Mouse (Mus musculus) kidney, embryonic 16.5 days (tissue): ENCODE results near the gene Fgfr2. TPM values are rescaled to one million over a fixed set of nuclear protein-coding genes. Genes with fewer than 3 reads are reported as not detected.

Experiments used
- ATAC-seq: fragments of 200-750 bp; cut with Nextera tagmentation; 2 replicates; pipeline ENCODE4 v1.8.0; 2017; ENCODE audit warnings: moderate TSS enrichment; ENCODE audit not compliant: low FRiP score, low TSS enrichment
- H3K27ac ChIP-seq: fragments of 300-500 bp; sonication (generic); 2 replicates; pipeline ENCODE4 v1.5.1; 2014; ENCODE audit warnings: low read length
- H3K27me3 ChIP-seq: fragments of 300-500 bp; sonication (generic); 2 replicates; pipeline ENCODE4 v1.6.1; 2014; ENCODE audit warnings: low read length, control low read depth, mixed read lengths; ENCODE audit not compliant: insufficient read depth
- H3K36me3 ChIP-seq: fragments of 300-500 bp; sonication (generic); 2 replicates; pipeline ENCODE4 v1.6.1; 2014; ENCODE audit warnings: low read length, control low read depth, mixed read lengths; ENCODE audit not compliant: insufficient read depth
- H3K4me1 ChIP-seq: fragments of 300-500 bp; sonication (generic); 2 replicates; pipeline ENCODE4 v1.6.1; 2014; ENCODE audit warnings: low read length, control low read depth, mixed read lengths; ENCODE audit not compliant: insufficient read depth
- H3K4me2 ChIP-seq: fragments of 300-500 bp; sonication (generic); replicated peaks from 2 replicates; pipeline ENCODE4 v1.6.1; 2014; ENCODE audit warnings: low read depth, low read length
- H3K4me3 ChIP-seq: fragments of 300-500 bp; sonication (generic); 2 replicates; pipeline ENCODE4 v1.5.1; 2014; ENCODE audit warnings: mild to moderate bottlenecking, low read length
- H3K9ac ChIP-seq: fragments of 300-500 bp; sonication (generic); replicated peaks from 2 replicates; pipeline ENCODE4 v1.6.1; 2014; ENCODE audit warnings: low read length
- H3K9me3 ChIP-seq: fragments of 300-500 bp; sonication (generic); 2 replicates; pipeline ENCODE4 v1.6.1; 2016; ENCODE audit warnings: low read length, control low read depth
- WGBS: fragments of 180-500 bp; shearing (Covaris S2); extraction: QIAGEN DNeasy Blood & Tissue Kit; methylation state at CpG from one replicate; pipeline ENCODE4 v1.1.7; 2014; 5-methylcytosine and 5-hydroxymethylcytosine counted together
- polyA plus RNA-seq: library from polyadenylated mRNA; unstranded; fragments of >200 nt; fragmentation: Nextera tagmentation; extraction: Ambion mirVana; gene quantifications from 2 replicates; pipeline ENCODE4 v1.2.1, GENCODE M21; 2015

Fgfr2 gene
- polyA plus RNA-seq, 1 experiment from 2014 or later: 118 TPM

- 3% methylated on average over 19 of the region's 19 CpGs for WGBS
- peak overlapping the region; percentile 74 for H3K4me2 ChIP-seq
- no peaks in the 10 kb centered on the region for H3K9me3 ChIP-seq
- ATAC-seq: peak; percentile 81
- H3K9ac ChIP-seq: peak overlapping the region; percentile 85
- H3K36me3 ChIP-seq: no peaks in the 10 kb centered on the region
- H3K27me3 ChIP-seq: no peaks in the 10 kb centered on the region
- H3K4me3 ChIP-seq: peak overlapping the region; percentile 60
- H3K4me1 ChIP-seq: peaks cover 54% of the 10 kb centered on the region
- H3K27ac ChIP-seq: peak overlapping the region; percentile 95
Observed at GRCm38 (mm10) chr7:130692943-130693799, 2430.0 kb downstream of the Fgfr2 start.

- Histone ChIP-seq H3K27ac (peak overlapping the region; percentile 95), H3K27me3 (no peaks in the 10 kb centered on the region), H3K36me3 (no peaks in the 10 kb centered on the region), H3K4me3 (peak overlapping the region; percentile 60), H3K9ac (peak overlapping the region; percentile 85), H3K4me2 (peak overlapping the region; percentile 74), H3K4me1 (peaks cover 57% of the 10 kb centered on the region), H3K9me3 (no peaks in the 10 kb centered on the region)
- peak; percentile 69 for ATAC-seq
- WGBS: under 1% methylated on average over 39 of the region's 39 CpGs
Observed at GRCm38 (mm10) chr7:130692392-130692942, 2430.7 kb downstream of the Fgfr2 start.

GRCm38 (mm10) chr7:130691931-130692330 is 2431.2 kb downstream of the Fgfr2 start:
- Histone ChIP-seq H3K27me3 (no peaks in the 10 kb centered on the region), H3K36me3 (no peaks in the 10 kb centered on the region), H3K9ac (peak overlapping the region; percentile 23; the same call in 1 of the 2 replicates), H3K9me3 (no peaks in the 10 kb centered on the region), H3K27ac (peak overlapping the region; percentile 76), H3K4me1 (peaks cover 59% of the 10 kb centered on the region), H3K4me2 (peak overlapping the region; percentile 74; the same call in 1 of the 2 replicates), H3K4me3 (peak overlapping the region; percentile 60; the same call in 1 of the 2 replicates)
- WGBS: 17% methylated on average over 2 of the region's 2 CpGs
- ATAC-seq: no peak

GRCm38 (mm10) chr7:130690869-130691268 is 2432.3 kb downstream of the Fgfr2 start:
- H3K9ac ChIP-seq: no peak overlapping the region
- no peaks in the 10 kb centered on the region for H3K27me3 ChIP-seq
- 56% methylated on average over 6 of the region's 6 CpGs for WGBS

GRCm38 (mm10) chr7:130688601-130689000 is 2434.5 kb downstream of the Fgfr2 start:
- Histone ChIP-seq H3K9ac (no peak overlapping the region), H3K4me3 (no peak overlapping the region), H3K36me3 (no peaks in the 10 kb centered on the region), H3K27me3 (no peaks in the 10 kb centered on the region), H3K9me3 (no peaks in the 10 kb centered on the region), H3K27ac (no peak overlapping the region), H3K4me1 (peaks cover 27% of the 10 kb centered on the region), H3K4me2 (no peak overlapping the region)
- ATAC-seq: no peak
- 87% methylated on average over 4 of the region's 4 CpGs for WGBS

More at GRCm38 (mm10) chr7:130690869-130691268, 2432.3 kb downstream of the Fgfr2 start:
- ATAC-seq: no peak
- Histone ChIP-seq H3K4me3 (no peak overlapping the region), H3K4me1 (peaks cover 49% of the 10 kb centered on the region), H3K4me2 (no peak overlapping the region), H3K27ac (no peak overlapping the region), H3K36me3 (no peaks in the 10 kb centered on the region), H3K9me3 (no peaks in the 10 kb centered on the region)

- no peaks in the 10 kb centered on the region for H3K27me3 ChIP-seq
- H3K4me2 ChIP-seq: no peak overlapping the region
- H3K27ac ChIP-seq: no peak overlapping the region
- H3K4me3 ChIP-seq: no peak overlapping the region
- no peaks in the 10 kb centered on the region for H3K36me3 ChIP-seq
- H3K4me1 ChIP-seq: peaks cover 3% of the 10 kb centered on the region; the same call in 1 of the 2 replicates
- no peak for ATAC-seq
- WGBS: 74% methylated on average over 4 of the region's 4 CpGs
- no peaks in the 10 kb centered on the region for H3K9me3 ChIP-seq
- H3K9ac ChIP-seq: no peak overlapping the region
Observed at GRCm38 (mm10) chr7:130681798-130682197, 2441.4 kb downstream of the Fgfr2 start.

- H3K9me3 ChIP-seq: no peaks in the 10 kb centered on the region
- no peak overlapping the region for H3K9ac ChIP-seq
- no peaks in the 10 kb centered on the region for H3K27me3 ChIP-seq
- no peak for ATAC-seq
- H3K4me3 ChIP-seq: no peak overlapping the region
- no peak overlapping the region for H3K27ac ChIP-seq
- WGBS: 85% methylated on average over 6 of the region's 6 CpGs
- H3K36me3 ChIP-seq: peaks cover 11% of the 10 kb centered on the region; the same call in 1 of the 2 replicates
- no peak overlapping the region for H3K4me2 ChIP-seq
- H3K4me1 ChIP-seq: peaks cover 4% of the 10 kb centered on the region; the same call in 1 of the 2 replicates
Observed at GRCm38 (mm10) chr7:130678414-130678813, 2444.7 kb downstream of the Fgfr2 start.

GRCm38 (mm10) chr7:130677541-130678274 is 2445.4 kb downstream of the Fgfr2 start:
- Histone ChIP-seq H3K9me3 (no peaks in the 10 kb centered on the region), H3K4me3 (no peak overlapping the region), H3K36me3 (peaks cover 11% of the 10 kb centered on the region; the same call in 1 of the 2 replicates), H3K4me2 (no peak overlapping the region), H3K4me1 (peaks cover 4% of the 10 kb centered on the region; the same call in 1 of the 2 replicates), H3K27me3 (no peaks in the 10 kb centered on the region), H3K27ac (no peak overlapping the region), H3K9ac (no peak overlapping the region)
- 74% methylated on average over 12 of the region's 12 CpGs for WGBS
- no peak for ATAC-seq

- H3K27ac ChIP-seq: no peak overlapping the region
- peaks cover 4% of the 10 kb centered on the region; the same call in 1 of the 2 replicates for H3K4me1 ChIP-seq
- H3K27me3 ChIP-seq: no peaks in the 10 kb centered on the region
- H3K4me3 ChIP-seq: no peak overlapping the region
- ATAC-seq: no peak
- no peak overlapping the region for H3K4me2 ChIP-seq
- no peaks in the 10 kb centered on the region for H3K9me3 ChIP-seq
- 52% methylated on average over 11 of the region's 11 CpGs for WGBS
- no peak overlapping the region for H3K9ac ChIP-seq
- peaks cover 11% of the 10 kb centered on the region; the same call in 1 of the 2 replicates for H3K36me3 ChIP-seq
Observed at GRCm38 (mm10) chr7:130676885-130677540, 2446.1 kb downstream of the Fgfr2 start.
